Mouse (Mus musculus) olfactory bulb, adult 2 months (tissue): ENCODE measurements around the gene Jpt2.

Source experiments
- CTCF ChIP-seq: fragments of 200-500 bp; IDR thresholded peaks from 2 replicates; pipeline ENCODE4 v1.5.1; 2012; ENCODE audit warnings: low read depth, mild to moderate bottlenecking, low read length, moderate library complexity; ENCODE audit not compliant: insufficient read depth
- POLR2A ChIP-seq: fragments of 200-500 bp; IDR thresholded peaks from 2 replicates; pipeline ENCODE4 v1.6.1; 2012; ENCODE audit warnings: mild to moderate bottlenecking, low read depth, low read length, moderate library complexity; ENCODE audit not compliant: insufficient read depth

DNA sequence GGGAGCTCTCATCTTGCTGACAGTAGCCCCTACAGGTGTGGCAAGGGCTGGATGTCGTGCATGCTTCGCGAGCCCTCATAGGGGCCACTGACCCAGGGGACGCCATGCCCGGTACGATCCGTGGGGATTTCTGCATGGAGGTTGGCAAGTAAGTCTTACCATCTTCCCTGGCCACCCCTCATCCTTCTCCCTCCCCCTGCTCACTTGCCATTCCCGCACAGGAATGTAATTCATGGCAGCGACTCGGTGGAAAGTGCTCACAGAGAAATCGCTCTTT is 63.6 kb downstream of the Jpt2 start:
- no peak for TF ChIP-seq CTCF
- TF ChIP-seq POLR2A, result no peak
